ENCODE assay signal across 12 mouse cellular contexts in genomic region chr8:122265522-122265921, GRCm38 (mm10).
"Had no signal": no experiment of that assay in that cellular context is flagged by ENCODE, and none has a peak within 500 bp of the region (broad histone marks: within the 10 kb centered on the region; RNA-seq: fewer than 3 reads in every experiment).

No protein-coding gene starts in this region.

- H3K9me3 ChIP-seq: liver, embryonic 13.5 days; midbrain, embryonic 12.5 days; midbrain, embryonic 15.5 days; neural tube, embryonic 12.5 days; neural tube, embryonic 15.5 days had no signal

- H3K27ac ChIP-seq: liver, embryonic 13.5 days; macrophage; midbrain, embryonic 12.5 days; midbrain, embryonic 15.5 days; neural tube, embryonic 12.5 days; neural tube, embryonic 15.5 days had no signal

- DNase-seq: kidney, postnatal 14 days; kidney, postnatal 4 days; left cerebral cortex, postnatal 4 days; liver, embryonic 13.5 days; lung, adult 2 months; thymus, adult 18-20 months; thymus, postnatal 36 days had no signal

- H3K4me2 ChIP-seq: liver, embryonic 13.5 days; midbrain, embryonic 12.5 days; midbrain, embryonic 15.5 days; neural tube, embryonic 12.5 days; neural tube, embryonic 15.5 days had no signal

- H3K4me3 ChIP-seq: liver, embryonic 13.5 days; midbrain, embryonic 12.5 days; midbrain, embryonic 15.5 days; neural tube, embryonic 12.5 days; neural tube, embryonic 15.5 days had no signal

- ATAC-seq: midbrain, embryonic 15.5 days had no signal

- H3K36me3 ChIP-seq: liver, embryonic 13.5 days; midbrain, embryonic 12.5 days; midbrain, embryonic 15.5 days; neural tube, embryonic 12.5 days; neural tube, embryonic 15.5 days had no signal

- H3K9ac ChIP-seq: liver, embryonic 13.5 days; midbrain, embryonic 12.5 days; midbrain, embryonic 15.5 days; neural tube, embryonic 12.5 days; neural tube, embryonic 15.5 days had no signal
